Comparison of ENCODE assay signal across 32 mouse cellular contexts in genomic region chr6:122750579-122750978, GRCm38 (mm10). TPM values are rescaled to one million over a fixed set of nuclear protein-coding genes. Genes with fewer than 3 reads are reported as not detected.
"Had no signal": no experiment of that assay in that cellular context is flagged by ENCODE, and none has a peak within 500 bp of the region (broad histone marks: within the 10 kb centered on the region; RNA-seq: fewer than 3 reads in every experiment).

No protein-coding gene starts in this region.

- DNase-seq: gastrocnemius, adult 2 months; gastrocnemius, postnatal 10 days; gastrocnemius, postnatal 25 days; heart, adult 11 months; heart, adult 2 months; heart, postnatal 14 days; heart, postnatal 36 days; kidney, adult 18-20 months; kidney, adult 8-10 months; kidney, postnatal 10 days; kidney, postnatal 25 days; kidney, postnatal 4 days; liver; liver, embryonic 13.5 days had no signal

- ATAC-seq: hindbrain, postnatal 0 days; intestine, postnatal 0 days had no signal

- H3K4me2 ChIP-seq: heart, embryonic 11.5 days; heart, embryonic 13.5 days; heart, embryonic 15.5 days; hindbrain, embryonic 13.5 days; hindbrain, embryonic 15.5 days; limb, embryonic 12.5 days; liver, embryonic 11.5 days; liver, embryonic 13.5 days had no signal

- H3K27ac ChIP-seq: gastrocnemius, adult 2 months; heart, adult 2 months; heart, embryonic 13.5 days; heart, embryonic 15.5 days; hindbrain, embryonic 13.5 days; hindbrain, embryonic 15.5 days; hindbrain, postnatal 0 days; layer of hippocampus, adult 2 months; left cerebral cortex, adult 2 months; limb, embryonic 10.5 days; limb, embryonic 12.5 days; liver, embryonic 13.5 days had no signal

- H3K9ac ChIP-seq: heart, embryonic 13.5 days; heart, embryonic 15.5 days; hindbrain, embryonic 13.5 days; hindbrain, embryonic 15.5 days; limb, embryonic 12.5 days; liver, embryonic 13.5 days had no signal

- H3K4me1 ChIP-seq: heart, embryonic 13.5 days; heart, embryonic 15.5 days; hindbrain, embryonic 13.5 days; hindbrain, embryonic 15.5 days; limb, embryonic 10.5 days; limb, embryonic 12.5 days; liver, embryonic 13.5 days had no signal

- H3K4me3 ChIP-seq: gastrocnemius, adult 2 months; heart, adult 2 months; heart, embryonic 13.5 days; heart, embryonic 15.5 days; hindbrain, embryonic 13.5 days; hindbrain, embryonic 15.5 days; layer of hippocampus, adult 2 months; left cerebral cortex, adult 2 months; limb, embryonic 10.5 days; limb, embryonic 12.5 days; liver, embryonic 13.5 days had no signal

- H3K36me3 ChIP-seq: heart, embryonic 13.5 days; heart, embryonic 15.5 days; hindbrain, embryonic 13.5 days; hindbrain, embryonic 15.5 days; limb, embryonic 10.5 days; limb, embryonic 12.5 days; liver, embryonic 13.5 days had no signal

- H3K9me3 ChIP-seq: heart, embryonic 13.5 days; heart, embryonic 15.5 days; hindbrain, embryonic 13.5 days; hindbrain, embryonic 15.5 days; limb, embryonic 10.5 days; limb, embryonic 12.5 days; liver, embryonic 13.5 days had no signal

- H3K27me3 ChIP-seq: heart, embryonic 13.5 days; heart, embryonic 15.5 days; limb, embryonic 12.5 days; liver, embryonic 13.5 days had no signal

RNA-seq across cellular contexts. Expression of gene Nanog, which starts 43.3 kb away (rescaled TPM):
- total RNA-seq: gastrocnemius, adult 2 months; gastrocnemius, postnatal 10 days; gastrocnemius, postnatal 25 days; gastrocnemius, postnatal 4 days; heart, adult 2 months; heart, postnatal 14 days; heart, postnatal 36 days; hindbrain, postnatal 0 days; layer of hippocampus, adult 2 months; layer of hippocampus, postnatal 10 days; layer of hippocampus, postnatal 25 days; left cerebral cortex, adult 2 months; left cerebral cortex, postnatal 14 days; left cerebral cortex, postnatal 36 days had no signal
- polyA plus RNA-seq: heart, adult 2 months; kidney, embryonic 14.5 days; liver, embryonic 13.5 days had no signal
